Mouse (Mus musculus) bone marrow macrophage, adult 2 months (primary cell): Measurements from ENCODE around the gene Copg2. TPM values are rescaled to one million over a fixed set of nuclear protein-coding genes. Genes with fewer than 3 reads are reported as not detected.
A peak's percentile ranks its signal among the peaks of the same experiment; 100 is the strongest.

ENCODE experiments used
- H3K27ac ChIP-seq: 2 replicates; pipeline ENCODE4 v1.5.1; 2012; ENCODE audit warnings: low read depth, low read length; ENCODE audit not compliant: insufficient read depth
- H3K4me1 ChIP-seq: 2 replicates; pipeline ENCODE4 v1.6.1; 2012; ENCODE audit warnings: low read length; ENCODE audit not compliant: control insufficient read depth, insufficient read depth
- H3K4me3 ChIP-seq: 2 replicates; pipeline ENCODE4 v1.5.1; 2012; ENCODE audit warnings: mild to moderate bottlenecking, low read length, moderate library complexity; ENCODE audit not compliant: insufficient read depth
- CTCF ChIP-seq: IDR thresholded peaks from 2 replicates; pipeline ENCODE4 v1.5.1; 2012; ENCODE audit warnings: low read depth, mild to moderate bottlenecking, low read length, moderate library complexity
- POLR2A ChIP-seq: IDR thresholded peaks from 2 replicates; pipeline ENCODE4 v1.6.1; 2012; ENCODE audit warnings: mild to moderate bottlenecking, low read depth, low read length, borderline replicate concordance
- polyA plus RNA-seq: library from polyadenylated mRNA; stranded (reverse); fragments of >200 nt; gene quantifications from 2 replicates; pipeline ENCODE4 v1.2.4, GENCODE M21; 2012; ENCODE audit not compliant: missing spikeins, insufficient read depth, insufficient read length

Copg2 gene
- polyA plus RNA-seq, 1 experiment = 28.0 TPM

DNA sequence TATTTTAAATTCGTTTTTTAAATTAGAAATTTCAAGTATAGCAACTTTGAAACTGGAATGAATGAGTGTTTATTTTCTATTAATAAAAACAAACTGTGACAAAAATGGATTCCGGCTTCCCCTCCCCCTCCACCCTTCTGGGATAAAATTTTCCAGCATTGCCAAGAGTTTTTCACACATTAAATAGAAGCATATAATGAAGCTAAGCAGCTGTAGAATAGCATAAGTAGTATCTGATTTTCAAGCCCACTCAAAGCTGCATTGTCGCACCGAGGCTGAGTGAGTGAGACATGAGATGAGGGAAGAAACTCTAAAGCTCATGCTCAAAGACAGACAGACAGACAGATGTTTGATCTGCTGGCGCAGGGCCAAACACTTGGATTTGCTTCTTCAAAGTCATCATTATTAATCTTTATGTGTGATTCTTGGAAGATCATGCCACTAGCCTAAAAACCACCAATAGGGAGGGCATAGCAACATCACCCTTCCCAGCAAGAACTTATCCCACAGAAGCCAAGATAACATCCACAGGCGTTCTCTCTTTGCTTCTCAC, 148.2 kb downstream of the Copg2 start:
- Histone ChIP-seq H3K4me3 (no peak overlapping the region), H3K4me1 (0 out of 2 replicates have a peak, but pooled peaks cover 5% of the 10 kb centered on the region), H3K27ac (no peak overlapping the region)
- TF ChIP-seq CTCF (no peak), POLR2A (no peak)

DNA sequence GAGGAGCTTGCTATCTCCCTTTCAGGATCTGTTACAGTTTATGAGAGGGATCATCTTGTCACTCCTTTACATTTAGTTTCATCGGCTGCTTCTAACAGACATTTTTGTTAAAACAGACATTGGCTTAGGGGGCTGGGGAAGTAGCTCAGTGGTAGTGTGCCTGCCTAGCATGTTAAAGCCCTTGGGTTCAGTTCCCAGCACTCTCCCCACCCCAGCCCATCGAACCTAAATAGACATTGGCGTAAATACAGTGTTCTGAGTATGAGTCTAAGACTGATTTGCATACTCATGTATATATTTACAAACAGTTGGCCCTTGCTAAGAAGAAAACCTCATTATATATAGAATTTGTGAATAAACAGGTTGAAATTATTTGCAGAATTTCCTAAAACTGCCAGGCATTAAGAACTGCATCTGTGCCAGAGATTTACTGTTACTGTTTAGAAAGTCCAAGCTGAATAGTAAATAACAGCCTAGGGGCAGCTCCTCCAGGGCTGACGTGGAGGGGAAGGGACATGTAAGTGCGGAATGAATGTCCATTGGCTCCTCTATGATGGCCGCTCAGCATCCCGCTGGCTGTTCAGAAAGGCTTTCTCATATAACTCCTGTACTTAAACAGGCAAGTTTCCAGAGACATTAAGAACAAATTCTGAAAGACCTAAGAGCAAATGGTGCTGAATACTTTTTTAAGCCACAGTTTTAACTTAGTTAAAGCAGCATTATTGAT, 148.8 kb downstream of the Copg2 start:
- Histone ChIP-seq H3K4me3 (no peak overlapping the region), H3K27ac (no peak overlapping the region)
- TF ChIP-seq POLR2A (no peak), CTCF (no peak)

DNA sequence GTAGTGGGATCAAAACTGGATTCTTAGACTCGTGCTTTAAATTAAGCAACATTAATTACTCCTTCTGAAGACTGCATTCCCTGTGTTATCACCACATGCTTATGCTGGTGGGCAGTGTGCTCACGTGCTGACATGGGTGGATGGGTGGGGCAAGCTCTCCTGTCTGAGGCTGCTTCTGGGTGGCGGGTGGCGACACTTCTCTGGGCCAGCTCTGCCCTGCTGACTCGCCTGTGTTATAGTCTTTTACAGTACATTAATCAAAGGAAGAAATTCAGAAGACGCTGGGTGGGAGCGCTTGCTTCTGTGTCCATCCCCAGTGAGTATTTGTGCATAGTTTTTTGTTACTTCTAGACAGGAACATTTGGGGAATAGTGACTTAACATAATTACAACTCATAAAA, 151.0 kb downstream of the Copg2 start:
- H3K4me1 ChIP-seq = no peaks in the 10 kb centered on the region
- no peak overlapping the region for H3K27ac ChIP-seq
- TF ChIP-seq POLR2A (no peak), CTCF (no peak)
- H3K4me3 ChIP-seq = no peak overlapping the region

More for the DNA sequence above, 148.8 kb downstream of the Copg2 start:
- H3K4me1 ChIP-seq = 0 out of 2 replicates have a peak, but pooled peaks cover 5% of the 10 kb centered on the region

DNA sequence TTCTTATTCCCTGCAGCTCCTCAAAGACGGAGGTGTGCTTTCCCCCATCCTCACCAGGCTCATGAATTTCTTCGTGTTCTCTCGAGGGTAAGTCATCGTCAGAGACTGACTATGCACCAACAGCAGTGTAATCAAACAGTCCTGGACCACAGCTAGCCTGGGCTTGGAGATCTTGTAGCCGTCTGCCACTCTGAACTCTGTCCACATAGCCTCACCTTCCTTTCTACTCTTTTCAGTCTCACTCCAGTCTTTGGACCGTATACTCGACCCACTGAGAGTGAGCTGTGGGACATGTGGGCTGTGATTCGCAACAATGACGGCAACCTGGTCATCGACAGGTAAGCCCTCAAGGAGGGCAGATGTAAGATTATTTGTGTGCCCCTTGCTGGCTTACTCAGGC, 151.7 kb downstream of the Copg2 start:
- Histone ChIP-seq H3K4me1 (no peaks in the 10 kb centered on the region), H3K4me3 (no peak overlapping the region), H3K27ac (no peak overlapping the region)
- TF ChIP-seq CTCF = no peak
- no peak for TF ChIP-seq POLR2A

DNA sequence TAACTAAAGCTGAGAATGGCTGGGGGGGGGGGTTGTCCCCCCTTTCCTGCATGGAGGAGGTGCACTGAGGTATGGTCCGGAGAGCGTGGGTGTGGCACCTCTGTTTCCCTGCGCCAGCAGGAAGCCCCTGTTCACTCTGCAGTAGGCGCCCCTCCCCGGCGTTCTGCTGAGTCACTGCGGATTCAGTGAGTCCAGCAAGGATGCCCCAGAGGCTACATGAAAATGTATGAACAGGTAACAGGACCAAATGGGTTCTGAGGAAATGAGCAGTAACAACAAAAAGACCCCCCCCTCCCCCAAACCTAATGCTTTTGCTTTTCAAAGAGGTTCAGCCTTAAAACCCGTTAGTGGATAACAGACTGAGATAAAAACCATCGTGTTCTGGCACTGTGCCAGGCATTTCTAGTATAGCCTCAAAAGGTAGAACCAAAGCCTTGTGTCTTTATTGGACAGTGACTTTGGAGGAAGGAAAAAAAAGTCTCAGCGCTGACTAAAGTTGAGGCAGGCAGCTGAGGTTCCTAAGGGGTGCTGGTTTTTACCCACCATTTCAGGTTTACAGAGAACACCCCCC, 157.3 kb downstream of the Copg2 start:
- H3K4me3 ChIP-seq = no peak overlapping the region

DNA sequence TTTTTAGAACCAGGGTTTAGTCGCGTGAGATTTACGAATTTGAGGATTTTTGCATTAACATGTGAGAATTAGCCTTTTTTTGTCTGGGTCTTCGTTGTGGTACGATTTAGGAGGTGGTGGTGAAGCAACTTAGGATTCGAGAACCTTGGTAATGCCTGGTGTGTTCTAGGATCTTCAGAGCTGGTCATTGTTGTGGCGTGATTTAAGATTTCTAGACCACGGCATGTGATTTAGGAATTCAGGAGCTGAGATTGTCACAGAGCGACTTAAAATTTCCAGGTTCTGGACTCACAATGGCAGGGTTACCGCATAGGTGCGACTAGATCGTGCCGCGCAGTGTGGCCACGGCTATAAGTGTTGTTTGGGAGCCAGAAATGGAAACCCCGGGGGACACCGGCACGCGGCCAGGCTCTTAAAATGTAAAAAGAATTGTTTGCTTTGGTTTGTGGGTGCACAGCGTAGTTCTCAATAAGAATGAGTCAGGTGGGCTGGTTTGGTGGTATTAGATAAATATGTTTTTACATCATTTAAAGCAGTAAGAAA, 158.1 kb downstream of the Copg2 start:
- H3K4me1 ChIP-seq = no peaks in the 10 kb centered on the region
- H3K4me3 ChIP-seq = peak overlapping the region; percentile 42
- no peak for TF ChIP-seq POLR2A
- H3K27ac ChIP-seq = no peak overlapping the region

More for the DNA sequence above, 157.3 kb downstream of the Copg2 start:
- Histone ChIP-seq H3K27ac (no peak overlapping the region), H3K4me1 (no peaks in the 10 kb centered on the region)
- no peak for TF ChIP-seq POLR2A
- no peak for TF ChIP-seq CTCF

DNA sequence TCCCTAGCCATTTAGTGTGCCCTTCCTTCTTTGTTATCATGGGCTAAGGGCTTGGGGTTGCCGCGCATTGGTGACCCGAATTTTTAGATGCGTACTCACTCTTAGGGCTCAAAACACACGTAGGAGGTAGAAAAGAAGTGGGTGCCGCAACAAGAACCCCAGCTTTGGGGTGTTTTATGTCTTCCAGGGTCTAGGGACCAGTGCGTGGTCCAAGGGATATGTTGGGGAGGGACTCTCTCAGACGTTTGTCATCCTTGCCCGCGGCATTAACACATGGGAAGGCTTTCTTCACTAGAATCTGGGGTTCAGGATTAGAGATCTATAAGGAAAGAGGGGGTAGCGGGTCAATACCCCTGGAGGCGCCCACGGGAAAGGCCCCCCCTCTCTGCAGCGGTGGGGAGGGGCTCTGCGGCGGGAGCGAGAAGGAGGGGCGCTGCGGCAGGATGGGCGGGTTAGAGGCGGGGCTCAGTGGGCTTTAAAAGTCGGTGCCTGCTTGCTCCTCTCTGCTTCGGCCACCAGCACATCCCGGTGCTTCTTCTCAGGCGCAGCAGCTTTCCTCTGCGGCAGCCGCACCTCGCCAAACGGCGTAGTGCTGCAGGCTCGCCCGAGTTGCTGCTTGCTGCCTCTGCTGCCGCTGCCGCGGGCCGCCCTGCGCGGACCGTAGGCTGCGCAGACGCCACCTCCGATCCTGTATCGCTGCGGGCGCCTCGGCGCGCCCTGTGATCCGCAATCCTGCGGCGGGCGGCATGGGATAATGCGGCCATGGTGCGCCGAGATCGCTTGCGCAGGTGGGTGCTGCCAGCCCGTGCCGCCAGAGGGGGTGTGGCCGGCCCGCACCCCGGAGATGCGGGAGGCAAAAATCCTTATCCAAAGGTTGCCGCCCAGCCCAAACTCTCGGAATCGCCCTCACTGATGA, 158.8 kb downstream of the Copg2 start:
- Histone ChIP-seq H3K27ac (no peak overlapping the region), H3K4me1 (no peaks in the 10 kb centered on the region), H3K4me3 (peak overlapping the region; percentile 42)
- TF ChIP-seq POLR2A = no peak
- no peak for TF ChIP-seq CTCF

DNA sequence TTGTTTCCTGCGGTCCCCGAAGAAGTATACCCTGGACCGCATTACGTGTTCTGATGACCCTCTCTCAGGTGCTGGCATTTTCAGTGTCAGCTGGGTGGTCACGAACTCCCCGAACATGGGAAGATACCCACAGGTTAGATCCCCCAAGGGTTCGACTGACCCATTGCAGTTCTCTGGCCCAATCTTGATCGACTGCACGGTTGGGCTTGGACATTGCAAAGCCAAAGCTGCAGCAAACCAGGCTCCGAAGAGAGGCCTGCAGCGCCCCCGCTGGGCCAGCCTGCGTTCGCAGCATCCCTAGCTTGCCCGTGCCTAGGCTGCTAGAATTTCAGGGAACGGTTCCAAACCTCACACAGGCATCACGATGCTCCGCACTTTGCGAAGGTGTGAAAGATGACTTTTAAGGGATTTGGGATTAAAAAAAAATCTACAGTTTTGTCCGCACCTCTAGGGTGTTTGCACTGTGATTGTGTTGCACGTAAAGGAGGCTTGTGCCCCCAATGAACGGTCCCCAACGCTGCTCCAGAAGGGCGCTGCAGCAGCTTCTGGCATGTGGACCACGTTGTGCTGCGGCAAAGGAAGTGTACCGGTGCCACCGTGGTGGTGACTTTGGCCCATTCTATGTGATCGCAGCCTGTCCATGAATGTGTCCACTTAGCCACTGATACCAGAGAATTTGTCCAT, 159.6 kb downstream of the Copg2 start:
- TF ChIP-seq POLR2A (no peak), CTCF (0 out of 2 replicates have a peak, but pooled peaks have one; percentile 10)
- H3K27ac ChIP-seq = no peak overlapping the region

DNA sequence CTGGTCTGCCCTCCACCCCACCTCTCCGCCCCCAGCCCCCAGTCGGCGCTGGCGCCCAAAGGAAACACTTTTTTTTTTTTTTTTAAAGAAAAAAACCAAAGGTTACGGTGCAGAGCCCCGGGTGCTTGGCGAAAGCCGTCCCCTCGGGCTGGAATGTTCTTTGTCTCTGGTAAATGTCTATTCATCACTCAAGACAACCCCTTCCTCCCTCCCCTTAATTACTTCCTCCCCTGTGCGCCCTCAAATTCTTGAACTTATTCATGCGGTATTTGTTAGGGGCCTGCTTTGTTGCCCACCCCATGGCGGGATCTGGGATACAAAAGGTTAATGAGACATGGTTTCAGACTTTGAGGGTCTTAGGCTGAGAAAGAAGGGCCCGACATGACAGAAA, 160.2 kb downstream of the Copg2 start:
- H3K4me1 ChIP-seq = no peaks in the 10 kb centered on the region
- no peak overlapping the region for H3K4me3 ChIP-seq
- no peak overlapping the region for H3K27ac ChIP-seq
- TF ChIP-seq CTCF = no peak
- no peak for TF ChIP-seq POLR2A

More for the DNA sequence above, 159.6 kb downstream of the Copg2 start:
- Histone ChIP-seq H3K4me1 (no peaks in the 10 kb centered on the region), H3K4me3 (no peak overlapping the region)
